Mouse (Mus musculus) right cerebral cortex, postnatal 10 days (tissue): Measurements from ENCODE around the gene Dyrk1b.
A peak's percentile ranks its signal among the peaks of the same experiment; 100 is the strongest.
"Not testable (repeated sequence)": the region's sequence is repeated elsewhere in the genome, so short reads cannot be mapped to it uniquely, and the experiment has no call there.

Experiments
- DNase-seq, 2 experiments: peaks; one replicate each; pipeline ENCODE4 v3.0.0; 2021; ENCODE audit warnings: low spot score in 2 of 2

Dyrk1b gene

GRCm38 (mm10) chr7:28195414-28196098 is 16.3 kb downstream of the Dyrk1b start:
- no peak for DNase-seq

DNA sequence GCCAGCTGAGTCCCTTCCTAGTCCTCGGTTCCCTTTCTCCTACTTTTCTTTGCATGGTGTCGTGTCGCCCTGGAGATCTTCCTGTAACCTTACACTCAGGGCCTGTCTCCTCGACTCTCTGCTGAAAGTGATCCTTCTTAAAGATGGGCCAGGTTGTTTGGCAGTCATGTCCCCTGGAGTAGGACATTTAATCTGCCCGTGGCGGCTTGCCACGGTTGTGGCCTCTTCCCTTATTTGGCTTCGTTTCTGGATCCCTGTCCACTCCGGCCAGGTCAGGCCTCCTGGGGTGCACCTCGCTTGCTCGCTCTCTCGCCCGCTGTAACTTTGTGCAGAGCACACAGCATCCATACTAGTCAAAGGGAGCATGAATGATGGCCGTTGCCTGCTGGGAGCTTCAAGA is 17.3 kb downstream of the Dyrk1b start:
- no peak for DNase-seq

DNA sequence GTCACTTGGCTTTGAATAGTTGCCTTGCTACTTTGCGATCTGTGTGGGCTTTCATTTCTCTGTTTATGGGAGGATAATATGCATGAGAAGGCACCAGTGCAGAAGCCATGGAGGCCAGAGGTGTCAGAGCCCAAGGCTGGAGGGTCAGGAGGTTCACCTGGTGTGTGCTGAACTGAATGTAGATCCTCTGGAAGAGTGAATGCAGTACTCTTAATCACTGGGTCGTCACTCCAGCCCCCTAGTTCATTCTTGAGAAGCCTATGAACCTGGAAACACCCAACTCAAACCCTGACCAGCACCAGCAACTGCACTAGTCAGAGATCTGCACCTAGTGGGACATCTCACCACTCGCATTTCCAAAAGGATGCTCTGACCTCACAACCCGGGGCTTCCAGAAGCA is 19.8 kb downstream of the Dyrk1b start:
- no peak for DNase-seq

GRCm38 (mm10) chr7:28203207-28204108 is 24.2 kb downstream of the Dyrk1b start:
- no peak for DNase-seq

DNA sequence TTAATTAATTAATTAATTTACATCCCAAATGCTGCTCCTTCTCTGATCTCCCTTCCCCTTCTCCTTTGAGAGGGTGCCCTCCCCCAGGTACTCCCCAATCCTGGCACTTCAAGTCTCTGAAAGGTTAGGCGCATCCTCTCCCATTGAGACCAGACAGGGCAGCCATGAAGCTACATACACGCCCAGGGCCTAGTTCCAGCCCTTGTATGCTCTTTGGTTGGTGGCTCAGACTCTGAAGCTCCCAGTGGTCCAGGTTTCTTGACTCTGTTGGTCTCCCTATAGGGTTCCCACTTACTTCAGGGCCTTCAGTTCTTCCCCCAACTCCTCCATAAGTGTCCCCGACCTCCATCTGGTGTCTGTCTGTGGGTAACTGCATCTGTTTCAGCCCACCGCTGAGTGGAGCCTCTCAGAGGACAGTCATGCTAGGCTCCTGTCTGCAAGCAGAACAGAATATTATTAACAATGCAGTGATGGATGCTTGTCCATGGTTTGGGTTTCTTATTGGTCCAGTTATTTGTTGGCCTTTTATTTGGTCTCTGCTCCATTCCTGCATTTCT is 26.9 kb downstream of the Dyrk1b start:
- DNase-seq = no peak

DNA sequence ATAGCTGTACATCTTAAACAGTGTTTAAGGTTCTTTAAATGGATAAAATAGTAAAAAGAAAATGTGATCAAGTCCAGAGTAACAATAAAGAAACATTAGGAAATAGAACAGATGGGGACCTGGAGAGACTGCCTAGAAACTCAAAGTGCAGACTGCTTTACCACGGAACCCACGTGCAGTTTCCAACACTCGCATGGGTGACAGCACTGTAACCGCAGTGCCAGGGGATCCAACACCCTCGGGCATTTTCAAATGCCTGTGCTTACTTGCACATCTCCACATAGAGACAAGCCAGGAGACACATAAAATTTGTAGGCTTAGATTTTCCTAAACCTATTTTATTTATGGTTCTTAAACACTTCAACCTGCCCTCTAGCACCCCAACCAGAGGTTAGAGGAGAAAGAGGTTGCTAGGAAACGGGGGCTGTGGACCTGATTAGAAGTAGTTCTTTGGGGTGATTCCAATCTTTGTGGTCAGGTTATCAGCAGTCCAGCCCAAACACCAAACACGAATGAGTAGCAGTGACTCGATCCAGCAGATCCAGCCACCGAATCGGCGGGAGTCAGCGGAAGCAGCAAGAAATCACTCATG is 29.2 kb downstream of the Dyrk1b start:
- no peak for DNase-seq

DNA sequence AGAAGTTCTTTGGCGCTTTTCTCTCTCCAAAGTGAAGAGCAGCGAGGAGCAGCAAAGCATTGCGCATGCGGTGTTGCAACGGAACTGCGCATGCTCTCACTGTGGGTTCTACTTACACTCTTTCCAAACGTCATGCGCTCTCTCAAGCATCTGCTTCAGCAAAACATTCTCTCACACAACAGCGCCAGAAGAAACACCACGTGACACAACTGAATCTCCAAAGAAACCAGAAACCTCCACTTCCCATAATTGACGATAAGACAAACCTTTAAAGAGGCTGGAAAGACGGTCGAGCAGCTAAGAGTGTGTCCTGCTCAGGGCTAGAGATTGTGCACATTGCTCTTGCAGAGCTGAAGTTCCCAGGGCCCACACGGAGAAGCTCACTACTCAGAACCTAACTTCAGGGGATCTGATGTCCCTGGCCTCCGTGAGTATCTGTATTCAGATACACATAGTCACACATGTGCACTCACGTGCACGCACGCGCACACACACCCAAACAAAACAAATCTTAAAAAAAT is 29.8 kb downstream of the Dyrk1b start:
- DNase-seq = peak; percentile 82

GRCm38 (mm10) chr7:28210731-28211130 is 31.5 kb downstream of the Dyrk1b start:
- no peak for DNase-seq

- DNase-seq = peak in 1 of 2 experiments; percentile 56
Observed at GRCm38 (mm10) chr7:28214142-28214541, 34.9 kb downstream of the Dyrk1b start.

GRCm38 (mm10) chr7:28215950-28216349 is 36.7 kb downstream of the Dyrk1b start:
- not testable (repeated sequence) for DNase-seq

DNA sequence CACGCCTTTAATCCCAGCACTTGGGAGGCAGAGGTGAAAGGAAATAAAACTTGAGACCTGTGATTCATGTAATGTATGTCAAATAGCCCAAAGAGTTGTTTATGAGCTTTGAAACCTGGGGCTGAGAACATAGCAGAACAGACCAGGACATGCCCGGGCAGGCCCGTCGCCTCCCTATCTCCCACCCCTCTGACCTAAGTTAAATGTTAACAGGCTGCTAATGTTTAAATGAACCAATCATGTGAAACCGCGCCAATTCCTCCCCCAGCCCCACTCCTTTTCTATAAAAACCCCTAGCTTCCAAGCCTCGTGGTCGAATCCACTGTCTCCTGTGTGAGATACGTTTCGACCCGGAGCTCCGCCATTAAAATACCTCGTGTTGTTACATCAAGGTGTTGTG is 38.5 kb downstream of the Dyrk1b start:
- DNase-seq = not testable (repeated sequence)

DNA sequence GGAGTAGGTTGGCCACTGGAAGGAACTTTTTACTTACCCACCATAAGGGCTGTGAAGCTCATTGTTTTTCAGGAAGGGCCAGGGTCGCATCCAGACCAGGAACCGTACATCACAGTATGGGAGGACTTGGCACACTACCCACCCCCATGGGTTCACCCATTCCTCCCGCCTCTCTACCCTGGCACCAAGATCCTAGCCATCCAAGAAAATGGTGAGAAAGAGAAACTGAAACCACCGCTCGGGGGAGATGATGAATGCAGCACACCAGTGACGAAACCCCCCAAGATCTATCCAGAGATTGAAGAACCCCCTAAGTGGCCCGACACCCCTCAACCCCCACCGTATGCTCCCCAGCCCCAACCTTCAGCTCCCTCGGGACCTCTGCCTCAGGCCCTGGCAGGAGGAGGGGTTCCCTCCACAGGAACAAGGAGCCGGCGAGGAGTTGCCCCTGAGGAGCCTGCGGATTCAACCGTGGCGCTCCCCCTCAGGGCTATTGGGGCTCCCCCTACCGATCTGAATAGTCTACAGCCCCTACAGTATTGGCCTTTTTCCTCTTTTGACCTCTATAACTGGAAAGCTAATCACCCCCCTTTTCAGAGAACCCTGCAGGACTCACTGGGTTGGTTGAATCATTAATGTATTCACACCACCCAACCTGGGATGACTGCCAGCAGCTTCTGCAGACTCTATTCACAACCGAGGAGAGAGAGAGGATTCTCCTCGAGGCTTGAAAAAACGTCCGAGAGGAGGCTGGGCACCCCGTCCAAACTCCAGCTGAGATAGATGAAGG is 39.9 kb downstream of the Dyrk1b start:
- DNase-seq = peak; percentile 89

DNA sequence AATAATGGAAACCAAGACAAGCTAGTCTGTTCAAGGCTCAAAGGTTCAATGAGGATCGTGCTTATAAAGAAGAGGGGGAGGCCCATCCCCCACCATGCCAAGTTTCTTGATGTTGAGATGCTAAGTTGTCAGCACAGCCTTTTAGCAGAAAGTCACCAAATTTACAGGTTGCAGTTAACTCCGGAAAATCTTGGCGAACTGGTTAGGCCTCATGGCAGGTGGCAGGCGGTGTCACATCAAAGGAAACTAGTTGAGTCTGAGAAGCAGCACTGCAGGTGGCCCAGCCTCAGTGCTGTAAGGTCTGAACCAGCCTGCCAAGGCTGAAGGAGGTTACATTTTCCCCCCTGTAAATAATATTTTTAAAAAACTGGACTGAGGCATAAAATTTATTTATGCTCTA is 47.6 kb downstream of the Dyrk1b start:
- DNase-seq = not testable (repeated sequence)

DNA sequence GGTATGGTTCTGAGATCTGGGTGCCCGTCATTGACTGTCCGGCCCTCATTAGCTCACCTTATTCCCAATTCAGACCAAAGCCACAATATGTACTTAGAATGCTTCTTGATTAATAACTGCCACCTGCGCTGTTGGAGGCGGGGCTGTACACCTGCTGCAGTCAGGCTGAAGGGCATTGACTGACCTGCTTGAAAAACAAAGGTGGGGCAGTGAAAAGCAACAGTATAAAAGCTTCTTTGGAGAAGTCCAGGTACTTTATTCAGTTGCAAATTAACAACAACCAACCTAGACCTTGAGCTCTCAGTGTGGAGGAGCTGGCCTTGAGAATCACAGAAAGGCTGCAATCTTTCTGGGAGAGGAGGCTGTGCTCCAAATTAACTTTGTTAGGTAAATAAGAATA is 48.2 kb downstream of the Dyrk1b start:
- DNase-seq = not testable (repeated sequence)
